Mouse (Mus musculus) embryonic stem cell, embryonic (primary cell): ENCODE results near the gene Trcg1.

ENCODE experiments used
- CTCF ChIA-PET, 4 experiments: fragments of 300-600 bp in 2 of 4; fragments of 350-600 bp in 2 of 4; sonication (Branson Sonifier 250); formaldehyde crosslinking; loops; one replicate each; lab custom pipeline; 2022; ENCODE audit warnings: inconsistent platforms in 2 of 4; lab: Charles Lee
- POLR2A ChIA-PET, 4 experiments: fragments of 300-600 bp in 2 of 4; fragments of 350-600 bp in 2 of 4; sonication (Branson Sonifier 250); formaldehyde crosslinking; loops; one replicate each; lab custom pipeline; 2022; ENCODE audit warnings: antibody characterized with exemption in 4 of 4, inconsistent platforms in 1 of 4; lab: Charles Lee

The Trcg1 gene

DNA sequence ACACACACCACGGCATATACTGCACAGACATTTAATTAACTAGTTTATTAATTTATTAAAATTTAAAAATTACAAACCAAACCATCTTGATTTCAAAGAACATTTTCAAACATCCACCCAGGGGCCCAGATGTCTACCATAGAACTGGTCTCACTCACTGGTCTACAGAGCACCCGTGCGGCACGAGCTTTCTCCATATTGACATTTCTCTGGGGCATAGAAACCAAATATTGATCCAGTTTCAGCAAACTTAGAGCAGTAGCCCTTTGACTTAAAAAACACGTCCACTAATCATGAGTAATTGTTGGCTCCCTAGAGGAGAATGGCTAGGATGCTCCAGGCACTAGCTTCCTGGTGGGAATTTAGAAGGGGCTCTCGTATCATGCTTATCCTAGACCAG lies 50.8 kb downstream of the Trcg1 start:
- ChIA-PET CTCF (no interaction called here), POLR2A (interaction anchor here in 1 of 4 experiments (0.9 kb wide), 1 partner anchor 152 kb away, joined by 3 read pairs; no protein-coding TSS in a partner anchor)

DNA sequence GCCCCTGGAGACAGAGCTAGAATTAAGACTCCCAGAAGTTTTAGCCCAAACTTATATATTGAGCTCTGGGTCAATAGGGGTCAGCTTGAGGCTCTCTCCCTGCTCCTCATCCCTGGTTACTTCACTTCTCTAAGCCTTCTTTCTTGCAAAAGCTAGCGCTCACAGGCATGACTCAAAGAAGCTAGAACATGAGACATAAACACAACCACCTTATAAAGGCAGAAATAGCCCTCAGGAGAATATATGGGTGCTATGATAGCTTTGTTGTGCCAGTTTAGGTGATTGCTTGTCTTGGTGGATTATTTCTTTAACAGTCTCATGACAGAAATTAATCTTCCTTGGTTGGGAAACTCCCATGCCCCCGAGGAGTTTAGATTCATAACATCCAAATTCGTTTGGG lies 58.5 kb downstream of the Trcg1 start:
- POLR2A ChIA-PET, result interaction anchor here in 2 of 4 experiments (0.5 to 1.4 kb wide), 3 partner anchors 14 to 22 kb away, joined by 3 to 5 read pairs (median 3); no protein-coding TSS in a partner anchor
- CTCF ChIA-PET, result interaction anchor here in 2 of 4 experiments (0.6 kb wide), 2 partner anchors 16 to 840 kb away, joined by 5 to 6 read pairs; no protein-coding TSS in a partner anchor

GRCm38 (mm10) chr9:57295666-57296065 lies 59.3 kb downstream of the Trcg1 start:
- POLR2A ChIA-PET, result interaction anchor here in 3 of 4 experiments (0.7 to 3.8 kb wide), 25 partner anchors 12 to 345 kb away, joined by 3 to 21 read pairs (median 4); partner anchors contain the start of genes 1700017B05Rik (in 2 of the 3), Scamp5 (in 2 of the 3), Rpp25 (in 1 of the 3) and Snupn (in 1 of the 3)
- CTCF ChIA-PET, result interaction anchor here in 3 of 4 experiments (0.5 to 1.2 kb wide), 4 partner anchors 13 to 558 kb away, joined by 3 to 7 read pairs (median 4); no protein-coding TSS in a partner anchor

DNA sequence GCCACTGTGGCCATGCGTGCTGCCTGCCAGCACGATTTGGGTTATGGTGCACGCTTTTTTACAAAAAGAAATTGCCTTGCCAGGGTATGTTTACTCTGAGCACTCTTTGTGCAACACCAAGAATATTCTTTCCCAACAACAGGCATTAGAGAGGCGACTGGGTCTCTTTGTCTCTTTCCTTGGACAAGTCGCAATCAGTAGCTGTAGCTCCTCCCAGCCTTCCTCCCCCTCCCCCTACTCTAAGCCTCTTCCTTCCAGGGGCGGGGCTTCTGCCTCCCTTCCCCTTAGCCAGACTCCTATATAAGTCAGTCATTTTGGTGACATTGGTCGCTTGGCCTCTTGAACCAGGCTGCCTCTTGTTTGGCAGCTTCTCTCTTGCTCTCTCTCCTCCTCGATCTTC lies 59.9 kb downstream of the Trcg1 start:
- POLR2A ChIA-PET, result interaction anchor here (0.6 to 3.8 kb wide), 30 partner anchors 11 to 346 kb away, joined by 3 to 21 read pairs (median 4); partner anchors contain the start of genes 1700017B05Rik (in 2 of the 4), Scamp5 (in 2 of the 4), Rpp25 (in 1 of the 4) and Snupn (in 1 of the 4)
- CTCF ChIA-PET, result interaction anchor here in 2 of 4 experiments (0.8 to 1.2 kb wide), 3 partner anchors 14 to 28 kb away, joined by 3 to 6 read pairs (median 4); no protein-coding TSS in a partner anchor

GRCm38 (mm10) chr9:57297938-57298337 lies 61.6 kb downstream of the Trcg1 start:
- POLR2A ChIA-PET, result interaction anchor here in 3 of 4 experiments (0.6 to 3.8 kb wide), 7 partner anchors 15 to 912 kb away, joined by 3 to 17 read pairs (median 4); partner anchors contain the start of gene 1700017B05Rik (in 1 of the 3)
- CTCF ChIA-PET, result interaction anchor here in 1 of 4 experiments (0.5 to 1.0 kb wide), 2 partner anchors 135 to 301 kb away, joined by 3 to 5 read pairs; no protein-coding TSS in a partner anchor
